Mouse (Mus musculus): Measurements from ENCODE around the gene Hipk1. TPM values are rescaled to one million over a fixed set of nuclear protein-coding genes. Genes with fewer than 3 reads are reported as not detected.
A peak's percentile ranks its signal among the peaks of the same experiment; 100 is the strongest.
"Not testable (repeated sequence)": the region's sequence is repeated elsewhere in the genome, so short reads cannot be mapped to it uniquely, and the experiment has no call there.

Hipk1 gene
- polyA plus RNA-seq, 1 experiment from 2014 or later: 10.4 TPM

DNA sequence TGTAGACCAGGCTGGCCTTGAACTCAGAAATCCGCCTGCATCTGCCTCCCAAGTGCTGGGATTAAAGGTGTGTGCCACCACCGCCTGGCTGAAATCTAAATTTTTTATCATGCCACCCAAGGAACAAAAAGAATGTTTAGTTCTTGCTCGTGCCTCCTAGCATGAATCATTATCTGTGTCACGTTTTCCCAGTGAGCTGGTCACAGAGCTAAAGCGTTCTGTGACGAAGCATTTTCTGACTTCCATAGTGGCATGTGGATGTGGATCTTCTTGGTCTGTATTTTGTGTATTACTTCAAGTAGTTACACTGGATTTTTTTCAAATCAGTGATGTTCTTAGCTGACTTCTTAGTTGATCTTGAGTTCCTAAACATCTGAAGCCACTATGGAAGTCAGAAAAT is 19.6 kb upstream of the Hipk1 start:
- Histone ChIP-seq H3K9me3 (no peaks in the 10 kb centered on the region), H3K27me3 (ENCODE audit: poor library complexity, severe bottlenecking) (no peaks in the 10 kb centered on the region), H3K4me1 (peaks cover 21% of the 10 kb centered on the region), H3K36me3 (replicated peaks) (peaks cover 42% of the 10 kb centered on the region), H3K27ac (no peak overlapping the region), H3K4me3 (no peak overlapping the region)
- no peak for DNase-seq (ENCODE audit: extremely low spot score, low spot score)
- 88% methylated on average over 6 of the region's 6 CpGs for WGBS

DNA sequence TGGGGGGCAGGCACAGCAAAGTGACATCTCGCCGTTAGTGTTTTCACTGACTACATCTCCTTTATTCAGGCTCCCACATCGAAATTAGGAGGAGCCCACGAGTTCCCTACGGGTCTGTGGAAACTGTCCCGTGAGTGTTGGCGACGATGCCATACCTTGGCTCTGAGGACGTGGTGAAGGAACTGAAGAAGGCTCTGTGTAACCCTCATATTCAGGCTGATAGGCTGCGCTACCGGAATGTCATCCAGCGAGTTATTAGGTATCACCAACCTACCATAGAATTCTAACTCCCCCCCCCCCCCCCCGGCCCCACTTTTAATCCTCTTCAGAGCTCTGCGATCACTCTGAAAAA is 18.4 kb upstream of the Hipk1 start:
- no peaks in the 10 kb centered on the region for H3K9me3 ChIP-seq
- H3K4me3 ChIP-seq: peak overlapping the region; percentile 85
- peaks cover 41% of the 10 kb centered on the region for H3K36me3 ChIP-seq (replicated peaks)
- H3K27me3 ChIP-seq (ENCODE audit: poor library complexity, severe bottlenecking): no peaks in the 10 kb centered on the region
- DNase-seq (ENCODE audit: extremely low spot score, low spot score): no peak
- peak overlapping the region; percentile 93 for H3K27ac ChIP-seq
- peaks cover 21% of the 10 kb centered on the region for H3K4me1 ChIP-seq
- WGBS: 2% methylated on average over 14 of the region's 14 CpGs

- H3K9me3 ChIP-seq: no peaks in the 10 kb centered on the region
- peak within 1 kb of the TSS; percentile 85 for H3K4me3 ChIP-seq
- peaks cover 21% of the 10 kb centered on the region for H3K4me1 ChIP-seq
- H3K36me3 ChIP-seq (replicated peaks): peaks cover 41% of the 10 kb centered on the region
- no peaks in the 10 kb centered on the region for H3K27me3 ChIP-seq (ENCODE audit: poor library complexity, severe bottlenecking)
- WGBS: under 1% methylated on average over 62 of the region's 70 CpGs
- peak; percentile 91 for DNase-seq (ENCODE audit: extremely low spot score, low spot score)
- H3K27ac ChIP-seq: peak within 1 kb of the TSS; percentile 93
Observed at GRCm38 (mm10) chr3:103808891-103809798, 17.8 kb upstream of the Hipk1 start, which contains the start of the genes Dclre1b, Ap4b1 and Gm43064. Gene Dclre1b, minus strand, starts transcription at chr3:103809444. Gene Ap4b1, plus strand, starts transcription at chr3:103809520. Gene Gm43064, plus strand, starts transcription at chr3:103809573.

DNA sequence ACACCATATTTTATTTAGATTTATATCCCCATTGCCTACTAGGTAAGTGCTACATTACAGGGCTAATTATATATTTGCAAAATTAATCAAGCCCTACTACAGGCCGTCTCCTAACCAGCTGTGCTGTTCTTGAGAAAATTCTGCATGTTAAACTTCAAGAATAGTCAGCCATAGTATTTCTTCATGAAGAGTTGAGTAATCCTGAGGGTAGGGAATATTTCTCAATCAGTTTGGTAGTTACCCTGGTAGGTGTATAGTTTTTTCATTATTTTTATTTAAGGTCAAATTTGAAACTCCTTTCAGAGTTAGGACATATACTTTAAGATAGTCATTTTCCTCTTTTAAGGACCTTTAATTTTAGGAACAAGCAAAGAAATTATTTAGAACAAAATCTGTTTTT is 14.3 kb upstream of the Hipk1 start:
- peaks cover 21% of the 10 kb centered on the region for H3K4me1 ChIP-seq
- no peak overlapping the region for H3K4me3 ChIP-seq
- no peak overlapping the region for H3K27ac ChIP-seq
- DNase-seq (ENCODE audit: extremely low spot score, low spot score): no peak
- 85% methylated on average over 1 of the region's 1 CpGs for WGBS
- no peaks in the 10 kb centered on the region for H3K9me3 ChIP-seq
- peaks cover 67% of the 10 kb centered on the region for H3K36me3 ChIP-seq (replicated peaks)
- H3K27me3 ChIP-seq (ENCODE audit: poor library complexity, severe bottlenecking): no peaks in the 10 kb centered on the region

- DNase-seq (ENCODE audit: extremely low spot score, low spot score): no peak
- Histone ChIP-seq H3K27ac (no peak overlapping the region), H3K4me3 (no peak overlapping the region), H3K9me3 (no peaks in the 10 kb centered on the region), H3K27me3 (ENCODE audit: poor library complexity, severe bottlenecking) (no peaks in the 10 kb centered on the region), H3K4me1 (peaks cover 4% of the 10 kb centered on the region), H3K36me3 (replicated peaks) (peaks cover 68% of the 10 kb centered on the region)
- 92% methylated on average over 8 of the region's 8 CpGs for whole genome bisulfite sequencing
Observed at GRCm38 (mm10) chr3:103802861-103803260, 11.5 kb upstream of the Hipk1 start.

DNA sequence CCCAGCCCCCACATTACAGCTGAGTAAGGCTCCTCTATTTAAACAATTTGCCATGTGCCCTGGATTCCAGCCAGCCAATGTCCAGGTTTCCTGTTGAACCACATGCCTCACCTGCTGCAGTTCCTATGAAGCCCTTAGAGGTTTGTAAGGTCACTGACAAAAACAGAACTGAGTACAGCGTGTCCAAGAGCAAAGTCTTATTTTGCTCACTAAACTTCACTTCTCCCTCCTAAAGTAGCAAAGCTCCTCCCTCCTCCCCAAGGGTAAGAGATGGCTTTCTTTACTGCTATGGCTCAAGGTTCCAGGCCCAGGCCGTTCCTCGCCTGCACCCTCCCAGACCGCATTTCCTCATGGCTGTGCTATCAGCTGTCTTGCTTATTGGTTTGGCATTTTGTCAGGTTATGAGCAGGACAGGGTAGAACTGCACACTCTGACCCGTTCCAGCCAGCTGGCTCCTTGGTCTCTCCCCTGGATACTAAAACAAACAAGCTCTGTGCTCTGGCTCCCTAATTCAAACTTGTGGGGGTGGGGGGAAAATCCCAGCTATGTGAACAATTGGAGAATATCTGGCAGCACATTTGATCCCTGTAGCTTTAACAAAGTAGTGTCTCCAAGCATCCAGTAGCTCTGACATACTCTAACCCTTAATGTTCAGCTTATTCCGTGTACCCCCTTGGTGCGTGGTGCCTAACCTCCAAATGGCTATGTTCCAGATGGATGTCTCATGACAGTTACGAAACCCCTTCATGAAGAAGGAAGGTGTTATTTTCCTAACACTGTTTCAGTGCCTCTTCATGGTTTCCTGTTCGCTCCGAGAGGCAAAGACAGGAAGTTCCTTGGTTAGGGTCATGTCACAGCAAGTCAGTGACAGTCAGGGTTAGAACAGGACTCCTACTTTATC is 10.5 kb upstream of the Hipk1 start:
- 86% methylated on average over 10 of the region's 10 CpGs for WGBS

GRCm38 (mm10) chr3:103799507-103799906 is 8.1 kb upstream of the Hipk1 start:
- Histone ChIP-seq H3K36me3 (replicated peaks) (peaks cover 39% of the 10 kb centered on the region), H3K9me3 (no peaks in the 10 kb centered on the region), H3K27ac (no peak overlapping the region), H3K4me3 (no peak overlapping the region), H3K4me1 (no peaks in the 10 kb centered on the region), H3K27me3 (ENCODE audit: poor library complexity, severe bottlenecking) (no peaks in the 10 kb centered on the region)
- DNase-seq (ENCODE audit: extremely low spot score, low spot score): no peak
- WGBS: 74% methylated on average over 2 of the region's 2 CpGs

More for the DNA sequence above, 10.5 kb upstream of the Hipk1 start:
- no peak for DNase-seq (ENCODE audit: extremely low spot score, low spot score)
- Histone ChIP-seq H3K9me3 (no peaks in the 10 kb centered on the region), H3K27me3 (ENCODE audit: poor library complexity, severe bottlenecking) (no peaks in the 10 kb centered on the region), H3K27ac (0 out of 2 replicates have a peak overlapping the region, but pooled peaks have one; percentile 37), H3K36me3 (replicated peaks) (peaks cover 60% of the 10 kb centered on the region), H3K4me3 (no peak overlapping the region), H3K4me1 (no peaks in the 10 kb centered on the region)

DNA sequence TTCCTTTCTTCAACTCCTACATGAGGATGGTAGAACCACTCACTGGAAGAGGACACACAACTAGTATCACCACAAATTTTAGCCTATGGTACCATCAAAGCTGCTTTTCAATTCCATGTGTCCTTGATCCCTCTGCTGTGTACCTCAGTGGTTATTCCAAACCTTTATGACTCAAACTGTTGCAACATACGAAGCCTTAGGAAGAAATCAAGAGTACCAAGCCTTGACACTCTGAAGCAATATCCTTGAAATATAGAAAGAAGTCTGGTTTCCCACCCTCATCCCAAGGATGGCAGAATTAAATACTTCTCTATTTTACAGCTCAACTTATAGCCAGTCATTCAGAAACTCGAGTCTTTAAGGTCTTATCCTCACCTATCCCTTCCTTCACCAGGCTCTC is 5.0 kb upstream of the Hipk1 start:
- H3K9me3 ChIP-seq: no peaks in the 10 kb centered on the region
- no peak overlapping the region for H3K27ac ChIP-seq
- H3K36me3 ChIP-seq (replicated peaks): peaks cover 8% of the 10 kb centered on the region
- H3K4me3 ChIP-seq: no peak overlapping the region
- DNase-seq (ENCODE audit: extremely low spot score, low spot score): no peak
- peaks cover 6% of the 10 kb centered on the region for H3K4me1 ChIP-seq
- 79% methylated on average over 2 of the region's 2 CpGs for WGBS
- no peaks in the 10 kb centered on the region for H3K27me3 ChIP-seq (ENCODE audit: poor library complexity, severe bottlenecking)

- H3K9me3 ChIP-seq: no peaks in the 10 kb centered on the region
- H3K4me3 ChIP-seq: no peak overlapping the region
- H3K27ac ChIP-seq: no peak overlapping the region
- 80% methylated on average over 1 of the region's 1 CpGs for WGBS
- peaks cover 30% of the 10 kb centered on the region for H3K4me1 ChIP-seq
- no peaks in the 10 kb centered on the region for H3K27me3 ChIP-seq (ENCODE audit: poor library complexity, severe bottlenecking)
- DNase-seq (ENCODE audit: extremely low spot score, low spot score): no peak
- no peaks in the 10 kb centered on the region for H3K36me3 ChIP-seq (replicated peaks)
Observed at GRCm38 (mm10) chr3:103792566-103792965, 1.2 kb upstream of the Hipk1 start.

- peak overlapping the region; percentile 96 for H3K4me3 ChIP-seq
- not testable (repeated sequence) for H3K9me3 ChIP-seq; H3K27ac ChIP-seq; H3K36me3 ChIP-seq (replicated peaks); H3K27me3 ChIP-seq (ENCODE audit: poor library complexity, severe bottlenecking); DNase-seq (ENCODE audit: extremely low spot score, low spot score)
- 74% methylated on average over 5 of the region's 5 CpGs for WGBS
- peaks cover 30% of the 10 kb centered on the region for H3K4me1 ChIP-seq
Observed at GRCm38 (mm10) chr3:103792111-103792406, 696 bp upstream of the Hipk1 start.

DNA sequence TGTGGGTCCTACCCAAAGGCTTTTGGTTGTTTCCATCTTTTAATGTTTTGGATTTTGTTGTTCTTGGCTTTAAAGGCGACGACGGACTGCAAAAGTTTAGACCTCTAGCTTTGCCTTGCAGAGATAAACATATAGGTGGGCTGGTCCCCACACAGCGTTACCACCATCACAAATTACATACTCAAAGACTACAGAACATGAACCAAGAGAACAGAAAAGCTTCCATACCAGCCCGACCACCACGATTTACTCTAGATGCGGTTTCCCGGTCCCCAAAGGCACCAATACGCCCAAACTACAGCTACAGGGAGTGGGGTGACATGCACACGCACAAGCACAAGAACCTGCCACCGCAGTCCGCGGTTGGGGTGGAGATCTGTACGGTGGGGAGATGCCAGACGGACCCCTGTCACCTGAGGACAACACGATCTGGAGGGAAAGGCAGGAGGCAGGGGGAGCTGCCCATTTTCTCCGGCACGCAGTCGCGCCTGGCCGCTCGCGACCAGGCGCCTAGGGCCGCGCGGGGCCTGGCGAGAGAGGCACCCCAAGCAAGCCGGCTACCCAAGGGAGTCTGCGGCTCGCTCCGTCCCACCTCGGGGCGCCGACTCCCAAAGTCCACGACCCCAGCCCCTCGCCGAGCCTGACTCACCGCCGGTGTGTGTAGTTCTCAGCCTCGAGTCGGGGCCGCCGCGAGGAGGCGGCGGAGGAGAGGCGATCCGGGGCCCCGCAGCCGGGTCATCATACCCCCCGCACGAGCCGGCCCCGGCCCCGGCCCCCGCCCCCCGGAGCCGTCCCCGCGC is 817 bp downstream of the Hipk1 start:
- H3K27me3 ChIP-seq (ENCODE audit: poor library complexity, severe bottlenecking): no peaks in the 10 kb centered on the region
- peak; percentile 52 for DNase-seq (ENCODE audit: extremely low spot score, low spot score)
- no peaks in the 10 kb centered on the region for H3K9me3 ChIP-seq
- under 1% methylated on average over 55 of the region's 61 CpGs for WGBS
- peaks cover 30% of the 10 kb centered on the region for H3K4me1 ChIP-seq
- peak overlapping the region; percentile 98 for H3K27ac ChIP-seq
- no peaks in the 10 kb centered on the region for H3K36me3 ChIP-seq (replicated peaks)
- peak overlapping the region; percentile 96 for H3K4me3 ChIP-seq

GRCm38 (mm10) chr3:103789891-103790345 is 1.4 kb downstream of the Hipk1 start:
- WGBS: 4% methylated on average over 14 of the region's 14 CpGs
- no peaks in the 10 kb centered on the region for H3K36me3 ChIP-seq (replicated peaks)
- H3K4me3 ChIP-seq: peak overlapping the region; percentile 96
- DNase-seq (ENCODE audit: extremely low spot score, low spot score): peak; percentile 39
- H3K9me3 ChIP-seq: no peaks in the 10 kb centered on the region
- no peaks in the 10 kb centered on the region for H3K27me3 ChIP-seq (ENCODE audit: poor library complexity, severe bottlenecking)
- peaks cover 30% of the 10 kb centered on the region for H3K4me1 ChIP-seq
- H3K27ac ChIP-seq: peak overlapping the region; percentile 98

All from forebrain, embryonic 10.5 days (tissue).